Mouse (Mus musculus) kidney, postnatal 0 days (tissue): ENCODE data around the gene Dusp5. TPM values are rescaled to one million over a fixed set of nuclear protein-coding genes. Genes with fewer than 3 reads are reported as not detected.
A peak's percentile ranks its signal among the peaks of the same experiment; 100 is the strongest.

ENCODE experiments used
- ATAC-seq: fragments of 200-750 bp; cut with Nextera tagmentation; replicated peaks from 2 replicates; pipeline ENCODE4 v1.8.0; 2017; ENCODE audit warnings: low read depth, moderate number of reproducible peaks, moderate TSS enrichment, moderate library complexity; ENCODE audit not compliant: low FRiP score
- DNase-seq: peaks from one replicate; pipeline ENCODE4 v3.0.0-alpha.2; 2016; ENCODE audit warnings: low spot score
- H3K27ac ChIP-seq: fragments of 300-500 bp; sonication (generic); 2 replicates; pipeline ENCODE4 v1.5.1; 2014; ENCODE audit warnings: mild to moderate bottlenecking
- H3K27me3 ChIP-seq: fragments of 300-500 bp; sonication (generic); 2 replicates; pipeline ENCODE4 v1.6.1; 2014; ENCODE audit warnings: low read length, mixed read lengths; ENCODE audit not compliant: insufficient read depth
- H3K36me3 ChIP-seq: fragments of 300-500 bp; sonication (generic); 2 replicates; pipeline ENCODE4 v1.6.1; 2014; ENCODE audit warnings: low read length, mixed read lengths; ENCODE audit not compliant: insufficient read depth
- H3K4me1 ChIP-seq: fragments of 300-500 bp; sonication (generic); replicated peaks from 2 replicates; pipeline ENCODE4 v1.6.1; 2014; ENCODE audit warnings: antibody characterized with exemption, low read length, mixed read lengths; ENCODE audit not compliant: insufficient read depth
- H3K4me2 ChIP-seq: fragments of 300-500 bp; sonication (generic); 2 replicates; pipeline ENCODE4 v1.6.1; 2014; ENCODE audit warnings: mild to moderate bottlenecking, low read length, moderate library complexity, mixed read lengths
- H3K4me3 ChIP-seq: fragments of 300-500 bp; sonication (generic); replicated peaks from 2 replicates; pipeline ENCODE4 v1.5.1; 2014; ENCODE audit warnings: low read depth, low read length
- H3K9ac ChIP-seq: fragments of 300-500 bp; sonication (generic); 2 replicates; pipeline ENCODE4 v1.6.1; 2014; ENCODE audit warnings: low read depth, low read length
- H3K9me3 ChIP-seq: fragments of 300-500 bp; sonication (generic); replicated peaks from 2 replicates; pipeline ENCODE4 v1.6.1; 2016; ENCODE audit warnings: low read length, inconsistent platforms, mixed read lengths
- CTCF ChIP-seq: IDR thresholded peaks from 2 replicates; pipeline ENCODE4 v1.5.1; 2016; ENCODE audit warnings: antibody characterized with exemption, low read depth, mild to moderate bottlenecking, moderate library complexity
- WGBS: fragments of 180-500 bp; shearing (Covaris S2); extraction: QIAGEN DNeasy Blood & Tissue Kit; methylation state at CpG from one replicate; pipeline ENCODE4 v1.1.7; 2014; 5-methylcytosine and 5-hydroxymethylcytosine counted together
- polyA plus RNA-seq: library from polyadenylated mRNA; unstranded; fragments of >200 nt; fragmentation: Nextera tagmentation; extraction: Ambion mirVana; gene quantifications from 2 replicates; pipeline ENCODE4 v1.2.1, GENCODE M21; 2015

The Dusp5 gene
- polyA plus RNA-seq, 1 experiment from 2014 or later: 8.7 TPM

- Histone ChIP-seq H3K27me3 (no peaks in the 10 kb centered on the region), H3K4me3 (no peak overlapping the region), H3K9ac (no peak overlapping the region), H3K4me1 (peaks cover 21% of the 10 kb centered on the region), H3K36me3 (peaks cover 7% of the 10 kb centered on the region; the same call in 1 of the 2 replicates), H3K27ac (no peak overlapping the region), H3K4me2 (peak overlapping the region; percentile 74; the same call in 1 of the 2 replicates), H3K9me3 (no peaks in the 10 kb centered on the region)
- WGBS: 31% methylated on average over 6 of the region's 6 CpGs
- TF ChIP-seq CTCF: no peak
- ATAC-seq (no peak), DNase-seq (no peak)
Observed at GRCm38 (mm10) chr19:53532021-53532420, 3.1 kb downstream of the Dusp5 start.

- ATAC-seq (no peak), DNase-seq (peak; percentile 92)
- Histone ChIP-seq H3K9me3 (no peaks in the 10 kb centered on the region), H3K36me3 (peaks cover 13% of the 10 kb centered on the region; the same call in 1 of the 2 replicates), H3K27ac (no peak overlapping the region), H3K4me1 (peaks cover 21% of the 10 kb centered on the region), H3K27me3 (no peaks in the 10 kb centered on the region), H3K9ac (no peak overlapping the region), H3K4me2 (0 out of 2 replicates have a peak overlapping the region, but pooled peaks have one; percentile 74), H3K4me3 (no peak overlapping the region)
- no peak for TF ChIP-seq CTCF
- WGBS: 20% methylated on average over 6 of the region's 6 CpGs
Observed at GRCm38 (mm10) chr19:53532676-53533075, 3.8 kb downstream of the Dusp5 start.

DNA sequence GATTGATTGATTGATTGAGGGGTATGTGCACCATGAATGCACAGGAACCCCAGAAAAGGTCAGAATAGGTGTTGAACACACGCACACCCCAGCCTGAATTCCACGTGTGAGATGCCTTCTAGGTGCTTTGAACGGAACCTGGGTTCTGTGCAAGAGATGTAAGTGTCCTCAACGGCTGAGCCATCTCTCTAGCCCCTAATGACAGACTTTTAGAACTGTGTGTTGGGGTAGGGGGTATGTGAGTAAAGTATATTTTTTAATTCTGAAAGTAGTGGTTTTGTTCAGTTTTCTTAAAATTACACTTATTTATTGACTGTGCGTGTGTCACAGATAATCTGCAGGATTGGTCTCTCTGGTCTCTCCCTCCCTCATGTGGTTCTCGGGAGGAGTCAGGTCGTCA lies 4.3 kb downstream of the Dusp5 start:
- H3K27ac ChIP-seq: no peak overlapping the region
- 75% methylated on average over 7 of the region's 7 CpGs for WGBS
- DNase-seq: no peak
- no peaks in the 10 kb centered on the region for H3K9me3 ChIP-seq
- H3K9ac ChIP-seq: no peak overlapping the region
- ATAC-seq: no peak
- H3K4me3 ChIP-seq: no peak overlapping the region
- H3K4me2 ChIP-seq: no peak overlapping the region
- H3K4me1 ChIP-seq: peaks cover 21% of the 10 kb centered on the region
- H3K36me3 ChIP-seq: peaks cover 17% of the 10 kb centered on the region; the same call in 1 of the 2 replicates
- H3K27me3 ChIP-seq: no peaks in the 10 kb centered on the region
- no peak for TF ChIP-seq CTCF

DNA sequence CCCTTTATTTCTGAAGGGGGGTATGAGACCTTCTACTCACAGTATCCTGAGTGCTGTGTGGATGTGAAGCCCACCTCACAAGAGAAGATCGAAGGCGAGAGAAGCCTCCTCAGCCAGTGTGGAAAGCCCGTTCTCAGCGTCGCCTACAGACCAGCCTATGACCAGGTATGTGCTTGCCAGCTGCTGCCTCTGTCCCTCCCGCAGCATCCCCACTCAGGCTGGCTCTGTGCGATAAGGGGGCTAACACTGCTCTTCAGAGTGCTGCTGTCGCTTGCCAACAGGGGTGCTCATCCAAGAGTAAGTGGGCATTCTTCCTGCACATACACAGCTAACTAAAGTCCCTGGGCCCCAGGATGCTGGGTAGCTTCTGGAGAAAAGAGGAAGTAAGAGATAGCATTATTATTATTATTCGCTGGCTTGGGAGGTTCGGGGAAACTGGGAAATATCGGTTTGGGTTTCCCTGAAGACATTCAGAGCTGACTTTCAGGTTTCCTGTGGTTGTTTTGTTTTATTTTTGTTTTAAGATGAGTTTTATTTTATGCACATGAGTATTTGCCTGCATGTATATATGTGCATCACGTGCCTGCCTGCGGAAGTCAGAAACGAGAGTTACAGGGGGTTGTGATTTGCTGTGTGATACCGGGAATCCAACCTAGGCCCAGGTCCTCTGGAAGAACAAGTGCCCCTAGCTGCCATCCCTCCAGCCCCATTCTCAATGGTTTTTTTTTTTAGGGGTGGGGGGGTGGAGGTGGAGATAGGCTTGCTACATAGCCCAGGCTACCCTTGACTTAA lies 5.1 kb downstream of the Dusp5 start:
- no peaks in the 10 kb centered on the region for H3K27me3 ChIP-seq
- no peak overlapping the region for H3K27ac ChIP-seq
- H3K4me1 ChIP-seq: peaks cover 21% of the 10 kb centered on the region
- no peak overlapping the region for H3K4me2 ChIP-seq
- no peak overlapping the region for H3K4me3 ChIP-seq
- no peaks in the 10 kb centered on the region for H3K9me3 ChIP-seq
- H3K9ac ChIP-seq: no peak overlapping the region
- ATAC-seq: no peak
- peaks cover 17% of the 10 kb centered on the region; the same call in 1 of the 2 replicates for H3K36me3 ChIP-seq
- no peak for TF ChIP-seq CTCF
- DNase-seq: no peak
- 92% methylated on average over 15 of the region's 15 CpGs for WGBS

GRCm38 (mm10) chr19:53534757-53535410 lies 6.0 kb downstream of the Dusp5 start:
- DNase-seq: no peak
- ATAC-seq: no peak

GRCm38 (mm10) chr19:53535421-53535820 lies 6.5 kb downstream of the Dusp5 start:
- H3K4me3 ChIP-seq: no peak overlapping the region
- no peaks in the 10 kb centered on the region for H3K9me3 ChIP-seq
- 81% methylated on average over 6 of the region's 6 CpGs for WGBS
- H3K27ac ChIP-seq: no peak overlapping the region
- peaks cover 20% of the 10 kb centered on the region; the same call in 1 of the 2 replicates for H3K36me3 ChIP-seq
- H3K9ac ChIP-seq: no peak overlapping the region
- ATAC-seq (no peak), DNase-seq (no peak)
- H3K4me1 ChIP-seq: peaks cover 18% of the 10 kb centered on the region
- no peak overlapping the region for H3K4me2 ChIP-seq
- H3K27me3 ChIP-seq: no peaks in the 10 kb centered on the region
- TF ChIP-seq CTCF: no peak

More at GRCm38 (mm10) chr19:53534757-53535410, 6.0 kb downstream of the Dusp5 start:
- H3K27ac ChIP-seq: no peak overlapping the region
- peaks cover 17% of the 10 kb centered on the region; the same call in 1 of the 2 replicates for H3K36me3 ChIP-seq
- no peaks in the 10 kb centered on the region for H3K27me3 ChIP-seq
- no peak overlapping the region for H3K9ac ChIP-seq
- WGBS: 69% methylated on average over 7 of the region's 7 CpGs
- no peak for TF ChIP-seq CTCF
- peaks cover 21% of the 10 kb centered on the region for H3K4me1 ChIP-seq
- no peak overlapping the region for H3K4me3 ChIP-seq
- no peaks in the 10 kb centered on the region for H3K9me3 ChIP-seq
- no peak overlapping the region for H3K4me2 ChIP-seq
